Mouse (Mus musculus): ENCODE data around the gene Eef1a2. TPM values are rescaled to one million over a fixed set of nuclear protein-coding genes. Genes with fewer than 3 reads are reported as not detected.
"Not testable (repeated sequence)": the region's sequence is repeated elsewhere in the genome, so short reads cannot be mapped to it uniquely, and the experiment has no call there.

Gene Eef1a2
- total and polyA plus RNA-seq, 2 experiments from 2014 or later, result 26.7 to 304 TPM

GRCm38 (mm10) chr2:181196628-181197300, 40.0 kb upstream of the Eef1a2 start:
- Histone ChIP-seq H3K4me2 (ENCODE audit: low read depth, low read length) (no peak overlapping the region), H3K36me3 (ENCODE audit: insufficient read depth, low read length) (no peaks in the 10 kb centered on the region), H3K4me1 (ENCODE audit: insufficient read depth, low read length) (no peaks in the 10 kb centered on the region), H3K27me3 (ENCODE audit: insufficient read depth, low read length) (no peaks in the 10 kb centered on the region), H3K9ac (replicated peaks; ENCODE audit: low read length) (no peak overlapping the region), H3K9me3 (ENCODE audit: low read length) (no peaks in the 10 kb centered on the region), H3K27ac (no peak overlapping the region), H3K4me3 (ENCODE audit: low read length) (no peak overlapping the region)
- WGBS, result 85% methylated on average over 4 of the region's 4 CpGs
- TF ChIP-seq CTCF (IDR thresholded peaks at IDR 0.05; ENCODE audit: low read depth), result no peak
- ATAC-seq (no peak), DNase-seq (ENCODE audit: low spot score) (no peak)

GRCm38 (mm10) chr2:181193044-181193443, 36.2 kb upstream of the Eef1a2 start:
- H3K27ac ChIP-seq, result no peak overlapping the region
- ATAC-seq, result no peak
- H3K4me3 ChIP-seq (ENCODE audit: low read length), result no peak overlapping the region
- no peak for TF ChIP-seq CTCF (IDR thresholded peaks at IDR 0.05; ENCODE audit: low read depth)
- H3K27me3 ChIP-seq (ENCODE audit: insufficient read depth, low read length), result no peaks in the 10 kb centered on the region
- H3K9ac ChIP-seq (replicated peaks; ENCODE audit: low read length), result no peak overlapping the region
- no peaks in the 10 kb centered on the region for H3K36me3 ChIP-seq (ENCODE audit: insufficient read depth, low read length)
- H3K4me1 ChIP-seq (ENCODE audit: insufficient read depth, low read length), result 0 out of 2 replicates have a peak, but pooled peaks cover 2% of the 10 kb centered on the region
- no peaks in the 10 kb centered on the region for H3K9me3 ChIP-seq (ENCODE audit: low read length)
- no peak for DNase-seq (ENCODE audit: low spot score)
- WGBS, result 76% methylated on average over 3 of the region's 3 CpGs
- no peak overlapping the region for H3K4me2 ChIP-seq (ENCODE audit: low read depth, low read length)

- H3K4me2 ChIP-seq (ENCODE audit: low read depth, low read length), result no peak overlapping the region
- no peak for TF ChIP-seq CTCF (IDR thresholded peaks at IDR 0.05; ENCODE audit: low read depth)
- 0 out of 2 replicates have a peak, but pooled peaks cover 2% of the 10 kb centered on the region for H3K4me1 ChIP-seq (ENCODE audit: insufficient read depth, low read length)
- H3K27ac ChIP-seq, result no peak overlapping the region
- no peaks in the 10 kb centered on the region for H3K9me3 ChIP-seq (ENCODE audit: low read length)
- H3K27me3 ChIP-seq (ENCODE audit: insufficient read depth, low read length), result no peaks in the 10 kb centered on the region
- no peak for ATAC-seq
- H3K9ac ChIP-seq (replicated peaks; ENCODE audit: low read length), result no peak overlapping the region
- H3K36me3 ChIP-seq (ENCODE audit: insufficient read depth, low read length), result no peaks in the 10 kb centered on the region
- DNase-seq (ENCODE audit: low spot score), result no peak
- 51% methylated on average over 4 of the region's 4 CpGs for WGBS
- no peak overlapping the region for H3K4me3 ChIP-seq (ENCODE audit: low read length)
These were observed 35.1 kb upstream of the Eef1a2 start for GRCm38 (mm10) chr2:181191936-181192335.

GRCm38 (mm10) chr2:181191385-181191784, 34.6 kb upstream of the Eef1a2 start:
- not testable (repeated sequence) for H3K9me3 ChIP-seq (ENCODE audit: low read length); H3K4me2 ChIP-seq (ENCODE audit: low read depth, low read length); DNase-seq (ENCODE audit: low spot score); H3K4me1 ChIP-seq (ENCODE audit: insufficient read depth, low read length); H3K4me3 ChIP-seq (ENCODE audit: low read length); ATAC-seq; H3K36me3 ChIP-seq (ENCODE audit: insufficient read depth, low read length); H3K9ac ChIP-seq (replicated peaks; ENCODE audit: low read length); H3K27me3 ChIP-seq (ENCODE audit: insufficient read depth, low read length); H3K27ac ChIP-seq
- WGBS, result 83% methylated on average over 4 of the region's 4 CpGs

- 0 out of 2 replicates have a peak, but pooled peaks cover 2% of the 10 kb centered on the region for H3K4me1 ChIP-seq (ENCODE audit: insufficient read depth, low read length)
- no peak for TF ChIP-seq CTCF (IDR thresholded peaks at IDR 0.05; ENCODE audit: low read depth)
- no peaks in the 10 kb centered on the region for H3K9me3 ChIP-seq (ENCODE audit: low read length)
- ATAC-seq, result no peak
- WGBS, result 94% methylated on average over 1 of the region's 1 CpGs
- no peak overlapping the region for H3K27ac ChIP-seq
- H3K4me3 ChIP-seq (ENCODE audit: low read length), result no peak overlapping the region
- no peaks in the 10 kb centered on the region for H3K36me3 ChIP-seq (ENCODE audit: insufficient read depth, low read length)
- H3K4me2 ChIP-seq (ENCODE audit: low read depth, low read length), result no peak overlapping the region
- H3K27me3 ChIP-seq (ENCODE audit: insufficient read depth, low read length), result no peaks in the 10 kb centered on the region
- no peak overlapping the region for H3K9ac ChIP-seq (replicated peaks; ENCODE audit: low read length)
- DNase-seq (ENCODE audit: low spot score), result no peak
These were observed 32.5 kb upstream of the Eef1a2 start for GRCm38 (mm10) chr2:181189321-181189720.

GRCm38 (mm10) chr2:181188681-181189080, 31.9 kb upstream of the Eef1a2 start:
- no peaks in the 10 kb centered on the region for H3K9me3 ChIP-seq (ENCODE audit: low read length)
- no peak overlapping the region; the same call in 1 of the 2 replicates for H3K27ac ChIP-seq
- H3K4me1 ChIP-seq (ENCODE audit: insufficient read depth, low read length), result 0 out of 2 replicates have a peak, but pooled peaks cover 2% of the 10 kb centered on the region
- H3K9ac ChIP-seq (replicated peaks; ENCODE audit: low read length), result no peak overlapping the region
- no peaks in the 10 kb centered on the region for H3K36me3 ChIP-seq (ENCODE audit: insufficient read depth, low read length)
- no peak for DNase-seq (ENCODE audit: low spot score)
- TF ChIP-seq CTCF (IDR thresholded peaks at IDR 0.05; ENCODE audit: low read depth), result no peak
- 67% methylated on average over 2 of the region's 2 CpGs for WGBS
- no peaks in the 10 kb centered on the region for H3K27me3 ChIP-seq (ENCODE audit: insufficient read depth, low read length)
- no peak for ATAC-seq
- peak overlapping the region; percentile 11; the same call in 1 of the 2 replicates for H3K4me3 ChIP-seq (ENCODE audit: low read length)
- peak overlapping the region; percentile 64 for H3K4me2 ChIP-seq (ENCODE audit: low read depth, low read length)

Measured in hindbrain, postnatal 0 days (tissue).